Mouse (Mus musculus) embryonic stem cell, embryonic (primary cell): Measurements from ENCODE around the gene Lat.
"Not testable (repeated sequence)": the region's sequence is repeated elsewhere in the genome, so short reads cannot be mapped to it uniquely, and the experiment has no call there.

Experiments used
- CTCF ChIA-PET, 4 experiments: fragments of 300-600 bp in 2 of 4; fragments of 350-600 bp in 2 of 4; sonication (Branson Sonifier 250); formaldehyde crosslinking; loops; one replicate each; lab custom pipeline; 2022; ENCODE audit warnings: inconsistent platforms in 2 of 4; lab: Charles Lee
- POLR2A ChIA-PET, 4 experiments: fragments of 300-600 bp in 2 of 4; fragments of 350-600 bp in 2 of 4; sonication (Branson Sonifier 250); formaldehyde crosslinking; loops; one replicate each; lab custom pipeline; 2022; ENCODE audit warnings: antibody characterized with exemption in 4 of 4, inconsistent platforms in 1 of 4; lab: Charles Lee

Lat gene

GRCm38 (mm10) chr7:126330693-126331092 is 38.7 kb downstream of the Lat start:
- ChIA-PET POLR2A (interaction anchor here in 1 of 4 experiments (0.7 kb wide), 1 partner anchor 378 kb away, joined by 3 read pairs; no protein-coding TSS in a partner anchor), CTCF (interaction anchor here in 1 of 4 experiments (0.6 kb wide), 2 partner anchors 17 to 450 kb away, joined by 4 to 7 read pairs; partner anchors contain the start of gene Tbx6)

GRCm38 (mm10) chr7:126329907-126330645 is 39.3 kb downstream of the Lat start:
- ChIA-PET POLR2A (interaction anchor here in 3 of 4 experiments (0.6 to 1.3 kb wide), 6 partner anchors 9 to 379 kb away, joined by 3 to 6 read pairs (median 4); partner anchors contain the start of gene Sbk1 (in 1 of the 3)), CTCF (interaction anchor here in 2 of 4 experiments (0.6 to 1.0 kb wide), 4 partner anchors 9 to 451 kb away, joined by 3 to 7 read pairs (median 4); partner anchors contain the start of gene Tbx6 (in 1 of the 2))

GRCm38 (mm10) chr7:126328848-126329247 is 40.5 kb downstream of the Lat start:
- CTCF ChIA-PET: not testable (repeated sequence)
- POLR2A ChIA-PET: interaction anchor here in 1 of 4 experiments (0.6 to 1.3 kb wide), 2 partner anchors 10 to 237 kb away, joined by 3 to 5 read pairs; partner anchors contain the start of gene Eif3c

GRCm38 (mm10) chr7:126325576-126326273 is 43.6 kb downstream of the Lat start:
- POLR2A ChIA-PET: interaction anchor here (0.6 to 5.8 kb wide), 37 partner anchors 9 to 258 kb away, joined by 3 to 87 read pairs (median 4); partner anchors contain the start of genes Spns1 (in 3 of the 4), Sh2b1 (in 2 of the 4), Eif3c (in 1 of the 4) and Lat (in 1 of the 4)
- CTCF ChIA-PET: interaction anchor here (0.7 to 3.6 kb wide), 7 partner anchors 20 to 74 kb away, joined by 3 to 37 read pairs (median 3); partner anchors contain the start of gene Spns1 (in 4 of the 4)

GRCm38 (mm10) chr7:126324791-126325190 is 44.6 kb downstream of the Lat start:
- ChIA-PET CTCF (interaction anchor here (0.7 to 3.6 kb wide), 19 partner anchors 10 to 252 kb away, joined by 3 to 37 read pairs (median 4); partner anchors contain the start of gene Spns1 (in 4 of the 4)), POLR2A (interaction anchor here (0.6 to 5.8 kb wide), 33 partner anchors 14 to 252 kb away, joined by 3 to 87 read pairs (median 4); partner anchors contain the start of genes Spns1 (in 3 of the 4), Eif3c (in 1 of the 4), Lat (in 1 of the 4) and Sh2b1 (in 1 of the 4))

- CTCF ChIA-PET: interaction anchor here (0.6 to 3.6 kb wide), 29 partner anchors 9 to 253 kb away, joined by 3 to 37 read pairs (median 4); partner anchors contain the start of genes Spns1 (in 4 of the 4) and Sh2b1 (in 1 of the 4)
- POLR2A ChIA-PET: interaction anchor here (0.6 to 5.8 kb wide), 30 partner anchors 9 to 309 kb away, joined by 3 to 87 read pairs (median 4); partner anchors contain the start of genes Spns1 (in 3 of the 4), Lat (in 1 of the 4) and Sh2b1 (in 1 of the 4)
These were observed 45.6 kb downstream of the Lat start for GRCm38 (mm10) chr7:126323729-126324128.

GRCm38 (mm10) chr7:126314273-126314672 is 55.1 kb downstream of the Lat start:
- POLR2A ChIA-PET: interaction anchor here in 2 of 4 experiments (0.5 to 1.7 kb wide), 7 partner anchors 10 to 252 kb away, joined by 3 to 6 read pairs (median 3); partner anchors contain the start of genes Eif3c (in 1 of the 2) and Sbk1 (in 1 of the 2)
- CTCF ChIA-PET: interaction anchor here in 2 of 4 experiments (1.0 to 1.3 kb wide), 2 partner anchors 9 to 10 kb away, joined by 3 to 4 read pairs; no protein-coding TSS in a partner anchor
